Mouse (Mus musculus): Measurements from ENCODE around the gene St3gal6. TPM values are rescaled to one million over a fixed set of nuclear protein-coding genes. Genes with fewer than 3 reads are reported as not detected.

The St3gal6 gene
- polyA plus RNA-seq, 1 experiment from 2014 or later: 6.7 TPM

GRCm38 (mm10) chr16:58496791-58497190 is 27.3 kb downstream of the St3gal6 start:
- ATAC-seq: no peak
- Histone ChIP-seq H3K36me3 (ENCODE audit: control insufficient read depth, insufficient read depth) (no peaks in the 10 kb centered on the region), H3K9me3 (ENCODE audit: control insufficient read depth, low read length) (no peaks in the 10 kb centered on the region)

GRCm38 (mm10) chr16:58487861-58488260 is 36.2 kb downstream of the St3gal6 start:
- no peaks in the 10 kb centered on the region for H3K27me3 ChIP-seq (replicated peaks; ENCODE audit: control insufficient read depth, insufficient read depth, low read length)
- no peak overlapping the region for H3K4me2 ChIP-seq (ENCODE audit: low read length)
- H3K4me1 ChIP-seq (replicated peaks; ENCODE audit: control insufficient read depth, insufficient read depth, low read length): no peaks in the 10 kb centered on the region
- no peaks in the 10 kb centered on the region for H3K36me3 ChIP-seq (ENCODE audit: control insufficient read depth, insufficient read depth)
- no peak overlapping the region for H3K4me3 ChIP-seq (replicated peaks; ENCODE audit: low read length)
- WGBS: 87% methylated on average over 6 of the region's 6 CpGs
- ATAC-seq: no peak
- no peak overlapping the region for H3K27ac ChIP-seq (ENCODE audit: low read length)
- no peak overlapping the region for H3K9ac ChIP-seq (replicated peaks; ENCODE audit: low read depth, low read length)
- no peaks in the 10 kb centered on the region for H3K9me3 ChIP-seq (ENCODE audit: control insufficient read depth, low read length)

More at GRCm38 (mm10) chr16:58496791-58497190, 27.3 kb downstream of the St3gal6 start:
- Histone ChIP-seq H3K9ac (replicated peaks; ENCODE audit: low read depth, low read length) (no peak overlapping the region), H3K27me3 (replicated peaks; ENCODE audit: control insufficient read depth, insufficient read depth, low read length) (no peaks in the 10 kb centered on the region), H3K27ac (ENCODE audit: low read length) (no peak overlapping the region), H3K4me2 (ENCODE audit: low read length) (no peak overlapping the region), H3K4me3 (replicated peaks; ENCODE audit: low read length) (no peak overlapping the region), H3K4me1 (replicated peaks; ENCODE audit: control insufficient read depth, insufficient read depth, low read length) (0 out of 2 replicates have a peak, but pooled peaks cover 4% of the 10 kb centered on the region)

- Histone ChIP-seq H3K4me3 (replicated peaks; ENCODE audit: low read length) (no peak overlapping the region), H3K4me1 (replicated peaks; ENCODE audit: control insufficient read depth, insufficient read depth, low read length) (no peaks in the 10 kb centered on the region), H3K4me2 (ENCODE audit: low read length) (no peak overlapping the region), H3K9me3 (ENCODE audit: control insufficient read depth, low read length) (no peaks in the 10 kb centered on the region), H3K9ac (replicated peaks; ENCODE audit: low read depth, low read length) (no peak overlapping the region), H3K27me3 (replicated peaks; ENCODE audit: control insufficient read depth, insufficient read depth, low read length) (no peaks in the 10 kb centered on the region), H3K27ac (ENCODE audit: low read length) (no peak overlapping the region), H3K36me3 (ENCODE audit: control insufficient read depth, insufficient read depth) (no peaks in the 10 kb centered on the region)
- no peak for ATAC-seq
- 73% methylated on average over 3 of the region's 3 CpGs for WGBS
Observed at GRCm38 (mm10) chr16:58482296-58482695, 41.7 kb downstream of the St3gal6 start.

GRCm38 (mm10) chr16:58481906-58482270 is 42.2 kb downstream of the St3gal6 start:
- ATAC-seq: no peak
- H3K9ac ChIP-seq (replicated peaks; ENCODE audit: low read depth, low read length): no peak overlapping the region
- H3K27me3 ChIP-seq (replicated peaks; ENCODE audit: control insufficient read depth, insufficient read depth, low read length): no peaks in the 10 kb centered on the region
- H3K36me3 ChIP-seq (ENCODE audit: control insufficient read depth, insufficient read depth): no peaks in the 10 kb centered on the region
- no peak overlapping the region for H3K27ac ChIP-seq (ENCODE audit: low read length)
- H3K4me2 ChIP-seq (ENCODE audit: low read length): no peak overlapping the region
- 85% methylated on average over 5 of the region's 5 CpGs for WGBS
- no peak overlapping the region for H3K4me3 ChIP-seq (replicated peaks; ENCODE audit: low read length)
- no peaks in the 10 kb centered on the region for H3K4me1 ChIP-seq (replicated peaks; ENCODE audit: control insufficient read depth, insufficient read depth, low read length)
- no peaks in the 10 kb centered on the region for H3K9me3 ChIP-seq (ENCODE audit: control insufficient read depth, low read length)

GRCm38 (mm10) chr16:58481219-58481905 is 42.7 kb downstream of the St3gal6 start:
- Histone ChIP-seq H3K9me3 (ENCODE audit: control insufficient read depth, low read length) (no peaks in the 10 kb centered on the region), H3K4me1 (replicated peaks; ENCODE audit: control insufficient read depth, insufficient read depth, low read length) (no peaks in the 10 kb centered on the region), H3K36me3 (ENCODE audit: control insufficient read depth, insufficient read depth) (no peaks in the 10 kb centered on the region), H3K27ac (ENCODE audit: low read length) (no peak overlapping the region), H3K4me2 (ENCODE audit: low read length) (no peak overlapping the region), H3K9ac (replicated peaks; ENCODE audit: low read depth, low read length) (no peak overlapping the region), H3K4me3 (replicated peaks; ENCODE audit: low read length) (no peak overlapping the region), H3K27me3 (replicated peaks; ENCODE audit: control insufficient read depth, insufficient read depth, low read length) (no peaks in the 10 kb centered on the region)
- no peak for ATAC-seq
- WGBS: 90% methylated on average over 9 of the region's 9 CpGs

GRCm38 (mm10) chr16:58479898-58480448 is 44.1 kb downstream of the St3gal6 start:
- no peak for ATAC-seq
- H3K27ac ChIP-seq (ENCODE audit: low read length): no peak overlapping the region
- H3K9ac ChIP-seq (replicated peaks; ENCODE audit: low read depth, low read length): no peak overlapping the region
- H3K4me3 ChIP-seq (replicated peaks; ENCODE audit: low read length): no peak overlapping the region
- H3K4me2 ChIP-seq (ENCODE audit: low read length): no peak overlapping the region
- H3K4me1 ChIP-seq (replicated peaks; ENCODE audit: control insufficient read depth, insufficient read depth, low read length): no peaks in the 10 kb centered on the region
- no peaks in the 10 kb centered on the region for H3K36me3 ChIP-seq (ENCODE audit: control insufficient read depth, insufficient read depth)
- H3K27me3 ChIP-seq (replicated peaks; ENCODE audit: control insufficient read depth, insufficient read depth, low read length): no peaks in the 10 kb centered on the region
- 80% methylated on average over 4 of the region's 4 CpGs for WGBS
- no peaks in the 10 kb centered on the region for H3K9me3 ChIP-seq (ENCODE audit: control insufficient read depth, low read length)

- WGBS: 79% methylated on average over 2 of the region's 2 CpGs
- 0 out of 2 replicates have a peak, but pooled peaks cover 3% of the 10 kb centered on the region for H3K36me3 ChIP-seq (ENCODE audit: control insufficient read depth, insufficient read depth)
- H3K4me3 ChIP-seq (replicated peaks; ENCODE audit: low read length): no peak overlapping the region
- ATAC-seq: no peak
- no peak overlapping the region for H3K27ac ChIP-seq (ENCODE audit: low read length)
- no peaks in the 10 kb centered on the region for H3K9me3 ChIP-seq (ENCODE audit: control insufficient read depth, low read length)
- no peaks in the 10 kb centered on the region for H3K27me3 ChIP-seq (replicated peaks; ENCODE audit: control insufficient read depth, insufficient read depth, low read length)
- H3K9ac ChIP-seq (replicated peaks; ENCODE audit: low read depth, low read length): no peak overlapping the region
- H3K4me1 ChIP-seq (replicated peaks; ENCODE audit: control insufficient read depth, insufficient read depth, low read length): no peaks in the 10 kb centered on the region
- no peak overlapping the region for H3K4me2 ChIP-seq (ENCODE audit: low read length)
Observed at GRCm38 (mm10) chr16:58476363-58476762, 47.7 kb downstream of the St3gal6 start.

GRCm38 (mm10) chr16:58475544-58476154 is 48.4 kb downstream of the St3gal6 start:
- no peaks in the 10 kb centered on the region for H3K4me1 ChIP-seq (replicated peaks; ENCODE audit: control insufficient read depth, insufficient read depth, low read length)
- ATAC-seq: no peak
- no peak overlapping the region for H3K9ac ChIP-seq (replicated peaks; ENCODE audit: low read depth, low read length)
- 0 out of 2 replicates have a peak, but pooled peaks cover 3% of the 10 kb centered on the region for H3K36me3 ChIP-seq (ENCODE audit: control insufficient read depth, insufficient read depth)
- 93% methylated on average over 3 of the region's 3 CpGs for WGBS
- H3K27me3 ChIP-seq (replicated peaks; ENCODE audit: control insufficient read depth, insufficient read depth, low read length): no peaks in the 10 kb centered on the region
- H3K27ac ChIP-seq (ENCODE audit: low read length): no peak overlapping the region
- H3K9me3 ChIP-seq (ENCODE audit: control insufficient read depth, low read length): no peaks in the 10 kb centered on the region
- H3K4me2 ChIP-seq (ENCODE audit: low read length): no peak overlapping the region
- H3K4me3 ChIP-seq (replicated peaks; ENCODE audit: low read length): no peak overlapping the region

- 49% methylated on average over 3 of the region's 3 CpGs for WGBS
- no peak for ATAC-seq
- Histone ChIP-seq H3K4me1 (replicated peaks; ENCODE audit: control insufficient read depth, insufficient read depth, low read length) (no peaks in the 10 kb centered on the region), H3K9me3 (ENCODE audit: control insufficient read depth, low read length) (no peaks in the 10 kb centered on the region), H3K4me3 (replicated peaks; ENCODE audit: low read length) (no peak overlapping the region), H3K27me3 (replicated peaks; ENCODE audit: control insufficient read depth, insufficient read depth, low read length) (no peaks in the 10 kb centered on the region), H3K27ac (ENCODE audit: low read length) (no peak overlapping the region), H3K9ac (replicated peaks; ENCODE audit: low read depth, low read length) (no peak overlapping the region), H3K4me2 (ENCODE audit: low read length) (no peak overlapping the region), H3K36me3 (ENCODE audit: control insufficient read depth, insufficient read depth) (0 out of 2 replicates have a peak, but pooled peaks cover 3% of the 10 kb centered on the region)
Observed at GRCm38 (mm10) chr16:58474875-58475274, 49.2 kb downstream of the St3gal6 start.
